Comparison of ENCODE assay signal across 16 mouse cellular contexts in the genomic region with DNA sequence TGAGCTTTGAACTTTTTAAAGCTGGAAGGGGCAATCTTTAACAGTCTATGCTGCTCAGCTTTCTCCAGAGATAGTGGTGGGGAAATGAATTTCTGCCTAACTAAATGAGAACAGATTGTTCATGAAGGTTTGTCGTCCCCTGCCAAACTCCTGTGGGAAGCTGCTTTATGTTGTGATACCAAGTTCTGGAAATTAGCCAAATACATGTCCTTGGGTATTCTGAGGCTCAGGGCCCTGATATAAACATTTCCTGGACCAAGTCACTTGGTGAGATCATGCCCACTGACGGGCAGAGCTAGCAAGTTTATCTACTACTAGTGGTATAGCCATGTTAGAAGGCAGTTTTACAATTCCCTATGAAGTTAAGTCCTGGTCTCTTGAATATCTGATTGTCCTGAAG. TPM values are rescaled to one million over a fixed set of nuclear protein-coding genes. Genes with fewer than 3 reads are reported as not detected.
DNase-seq lines count a peak whose midpoint lies in the region; ATAC-seq lines count a peak whose summit lies in the region.
"Had no signal": no experiment of that assay in that cellular context is flagged by ENCODE, and none has a peak within 500 bp of the region (broad histone marks: within the 10 kb centered on the region; RNA-seq: fewer than 3 reads in every experiment).

No protein-coding gene starts in this region.

- intact Hi-C loops in left cerebral cortex, postnatal 4 days (cut with DNase I), result no loop called here

- peak; percentile 10 for DNase-seq in left cerebral cortex, postnatal 4 days
- DNase-seq in left cerebral cortex, adult 11 months (ENCODE audit: low spot score), result no peak
- DNase-seq in cerebellum, adult 11-12 months, result peak; percentile 59
- peak; percentile 66 for DNase-seq in cerebellum, adult 9-11 months
- no peak for DNase-seq in retina, postnatal 1 day
- no peak for DNase-seq in urinary bladder, postnatal 10 days (ENCODE audit: low spot score)
- DNase-seq: adrenal gland, postnatal 25 days; heart, postnatal 4 days; kidney, adult 2 months; kidney, postnatal 10 days; liver; lung, postnatal 4 days; right cerebral cortex, postnatal 4 days; thymus, postnatal 14 days had no signal

- ATAC-seq in erythroid progenitor cell, adult 5-6 weeks (replicated peaks; ENCODE audit: low FRiP score, poor library complexity, severe bottlenecking), result no peak
- ATAC-seq: midbrain, embryonic 15.5 days had no signal

RNA-seq across cellular contexts. Expression of a gene that starts 35.4 kb away (rescaled TPM):
- total RNA-seq in left cerebral cortex, postnatal 4 days (2021), result 10 to 100 TPM; 61.7 to 64.3 TPM
- 12.6 and 16.3 TPM in 2 replicates for total RNA-seq in erythroid progenitor cell, adult 5-6 weeks (2015; ENCODE audit: low replicate concordance)
- 23.9 and 35.3 TPM in 2 replicates for total RNA-seq in erythroid progenitor cell, adult 5-6 weeks (2017; ENCODE audit: low replicate concordance)

Comparison
In these comparisons a context has a peak if more than half of its experiments do, and no peak if none do; other contexts are left out.
1. DNase-seq: peak in left cerebral cortex, postnatal 4 days (single experiment), cerebellum, adult 11-12 months (single experiment) and cerebellum, adult 9-11 months (single experiment); none in left cerebral cortex, adult 11 months (single experiment), retina, postnatal 1 day (single experiment) and urinary bladder, postnatal 10 days (single experiment).